Mouse (Mus musculus) liver, embryonic 13.5 days (tissue): Measurements from ENCODE around the gene Dnajc6. TPM values are rescaled to one million over a fixed set of nuclear protein-coding genes. Genes with fewer than 3 reads are reported as not detected.

Source experiments
- ATAC-seq: fragments of 200-750 bp; cut with Nextera tagmentation; 2 replicates; pipeline ENCODE4 v1.8.0; 2017; ENCODE audit warnings: low read depth, mild to moderate bottlenecking, moderate number of reproducible peaks, moderate library complexity
- DNase-seq: peaks from one replicate; pipeline ENCODE4 v3.0.0; 2022
- H3K27ac ChIP-seq: fragments of 300-500 bp; sonication (generic); 2 replicates; pipeline ENCODE4 v1.5.1; 2015; ENCODE audit warnings: moderate library complexity, mild to moderate bottlenecking, inconsistent platforms
- H3K27me3 ChIP-seq: fragments of 300-500 bp; sonication (generic); 2 replicates; pipeline ENCODE4 v1.6.1; 2015; ENCODE audit warnings: mild to moderate bottlenecking, inconsistent platforms
- H3K36me3 ChIP-seq: fragments of 300-500 bp; sonication (generic); 2 replicates; pipeline ENCODE4 v1.6.1; 2015; ENCODE audit warnings: mild to moderate bottlenecking, inconsistent platforms
- H3K4me1 ChIP-seq: fragments of 300-500 bp; sonication (generic); replicated peaks from 2 replicates; pipeline ENCODE4 v1.6.1; 2015; ENCODE audit warnings: inconsistent platforms
- H3K4me2 ChIP-seq: fragments of 300-500 bp; sonication (generic); 2 replicates; pipeline ENCODE4 v1.6.1; 2015; ENCODE audit warnings: inconsistent platforms, mild to moderate bottlenecking, moderate library complexity
- H3K4me3 ChIP-seq: fragments of 300-500 bp; sonication (generic); replicated peaks from 2 replicates; pipeline ENCODE4 v1.5.1; 2015; ENCODE audit warnings: mild to moderate bottlenecking, inconsistent platforms
- H3K9ac ChIP-seq: fragments of 300-500 bp; sonication (generic); 2 replicates; pipeline ENCODE4 v1.6.1; 2015; ENCODE audit warnings: mild to moderate bottlenecking, inconsistent platforms
- H3K9me3 ChIP-seq: fragments of 300-500 bp; sonication (generic); replicated peaks from 2 replicates; pipeline ENCODE4 v1.6.1; 2016; ENCODE audit warnings: inconsistent platforms
- WGBS: fragments of 180-500 bp; shearing (Covaris S2); methylation state at CpG from one replicate; pipeline ENCODE4 v1.1.7; 2015; ENCODE audit not compliant: insufficient replicate concordance; 5-methylcytosine and 5-hydroxymethylcytosine counted together
- polyA plus RNA-seq: library from polyadenylated mRNA; unstranded; fragments of >200 nt; fragmentation: Nextera tagmentation; extraction: Ambion mirVana; gene quantifications from 2 replicates; pipeline ENCODE4 v1.2.1, GENCODE M21; 2015

The Dnajc6 gene
- polyA plus RNA-seq, 1 experiment from 2014 or later, result 0.14 TPM

DNA sequence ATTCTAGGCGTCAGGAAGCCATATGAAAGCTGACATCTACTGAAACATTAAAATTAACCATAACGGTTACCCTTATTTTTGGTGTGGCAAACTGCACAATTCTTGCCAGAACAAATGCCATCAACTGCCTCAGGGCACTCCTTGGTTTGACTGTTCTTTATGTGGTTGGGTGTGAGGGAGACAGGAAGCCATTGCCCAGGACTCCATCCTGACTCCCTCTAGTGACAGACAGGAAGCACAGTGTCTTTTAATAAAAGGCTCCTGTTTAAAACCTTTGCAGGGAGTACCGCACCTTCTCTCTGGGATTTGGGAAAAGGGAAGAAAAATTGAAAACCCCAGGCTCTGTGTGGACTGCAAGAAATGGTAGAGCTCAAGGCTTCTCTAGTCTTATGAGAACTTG lies 30.2 kb upstream of the Dnajc6 start:
- Histone ChIP-seq H3K36me3 (no peaks in the 10 kb centered on the region), H3K27me3 (no peaks in the 10 kb centered on the region), H3K27ac (no peak overlapping the region), H3K4me1 (no peaks in the 10 kb centered on the region), H3K4me3 (no peak overlapping the region), H3K9ac (no peak overlapping the region), H3K4me2 (no peak overlapping the region), H3K9me3 (no peaks in the 10 kb centered on the region)
- no peak for DNase-seq
- ATAC-seq, result no peak
- 74% methylated on average over 3 of the region's 3 CpGs for WGBS

DNA sequence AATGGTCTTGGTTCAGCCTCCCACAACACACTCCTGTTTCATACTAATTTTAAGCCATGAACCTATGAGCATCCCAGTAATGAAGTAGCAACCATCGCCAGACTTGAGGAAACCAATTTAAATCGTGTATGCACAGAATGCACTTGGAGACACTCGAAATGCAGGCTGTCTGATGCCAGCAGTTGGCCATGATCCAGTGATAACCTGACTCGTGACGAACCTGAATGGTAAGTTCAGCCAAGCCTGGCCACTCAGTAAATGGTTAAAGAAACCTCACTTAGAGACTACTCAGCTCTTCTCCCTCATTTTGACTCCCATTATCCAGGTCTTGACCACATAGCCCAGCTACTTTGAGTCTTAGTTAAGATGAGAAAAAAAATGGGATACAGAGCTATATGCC lies 27.2 kb upstream of the Dnajc6 start:
- WGBS, result 67% methylated on average over 5 of the region's 5 CpGs
- no peaks in the 10 kb centered on the region for H3K36me3 ChIP-seq
- no peak for ATAC-seq

GRCm38 (mm10) chr4:101470543-101470942 lies 25.9 kb upstream of the Dnajc6 start:
- Histone ChIP-seq H3K36me3 (no peaks in the 10 kb centered on the region), H3K9me3 (no peaks in the 10 kb centered on the region), H3K9ac (no peak overlapping the region), H3K4me1 (no peaks in the 10 kb centered on the region), H3K27ac (no peak overlapping the region), H3K4me2 (no peak overlapping the region), H3K4me3 (no peak overlapping the region), H3K27me3 (no peaks in the 10 kb centered on the region)
- DNase-seq (no peak), ATAC-seq (no peak)
- WGBS, result 41% methylated on average over 5 of the region's 5 CpGs

More for the DNA sequence above, 27.2 kb upstream of the Dnajc6 start:
- no peak for DNase-seq
- no peaks in the 10 kb centered on the region for H3K9me3 ChIP-seq
- H3K27ac ChIP-seq, result no peak overlapping the region
- no peak overlapping the region for H3K9ac ChIP-seq
- H3K4me2 ChIP-seq, result no peak overlapping the region
- no peaks in the 10 kb centered on the region for H3K27me3 ChIP-seq
- no peak overlapping the region for H3K4me3 ChIP-seq
- no peaks in the 10 kb centered on the region for H3K4me1 ChIP-seq

DNA sequence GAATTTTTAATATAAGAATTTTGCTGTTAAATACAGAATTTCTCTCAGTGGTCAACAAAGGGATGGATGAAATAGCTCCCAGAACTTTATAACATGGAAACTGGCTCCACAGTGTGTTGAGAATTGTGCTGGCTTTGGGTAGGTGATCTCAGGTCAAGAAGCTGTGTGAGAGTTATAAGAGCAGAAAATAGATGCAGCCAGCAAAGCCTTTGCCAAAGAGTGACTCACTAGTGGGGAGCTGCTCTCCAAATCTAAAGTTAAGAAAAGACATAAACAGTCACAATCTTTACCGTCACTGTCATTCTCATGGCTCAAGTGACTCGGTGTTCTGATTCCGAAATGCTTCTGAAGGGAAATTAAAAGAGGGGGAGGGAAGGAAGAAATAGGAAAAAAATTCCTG lies 23.7 kb upstream of the Dnajc6 start:
- Histone ChIP-seq H3K4me1 (no peaks in the 10 kb centered on the region), H3K4me2 (no peak overlapping the region), H3K4me3 (no peak overlapping the region), H3K36me3 (no peaks in the 10 kb centered on the region), H3K9me3 (no peaks in the 10 kb centered on the region), H3K27ac (no peak overlapping the region), H3K9ac (no peak overlapping the region), H3K27me3 (no peaks in the 10 kb centered on the region)
- no peak for DNase-seq
- ATAC-seq, result no peak
- 55% methylated on average over 3 of the region's 3 CpGs for WGBS

DNA sequence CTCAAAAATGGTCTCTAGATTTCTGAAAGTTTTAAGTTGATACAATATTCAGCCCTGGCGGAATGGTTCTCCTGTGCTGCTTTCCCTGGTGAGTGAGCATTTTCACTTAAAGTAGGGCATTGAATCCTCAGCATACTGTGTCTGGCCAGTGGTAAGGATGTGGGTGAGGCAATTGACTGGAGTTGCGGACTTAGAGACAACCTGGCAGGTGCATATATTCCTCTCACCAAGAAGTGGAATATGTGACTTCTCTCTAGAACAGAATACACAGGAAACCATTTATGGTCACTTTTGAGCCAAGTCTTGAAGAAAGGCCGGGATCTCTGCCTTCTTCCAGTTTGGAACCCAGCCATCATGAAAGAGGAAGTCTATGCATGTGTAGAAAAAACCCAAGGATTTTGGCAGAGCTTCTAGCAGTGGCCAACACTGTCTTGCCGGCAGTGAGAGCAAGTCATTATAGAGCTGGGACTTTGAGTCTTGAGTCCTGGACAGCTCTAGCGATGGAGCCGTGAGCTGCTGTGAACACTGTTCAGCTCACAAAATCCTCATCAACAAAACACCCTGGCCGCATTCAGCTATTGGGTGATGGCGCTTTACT lies 6.0 kb upstream of the Dnajc6 start:
- WGBS, result 69% methylated on average over 8 of the region's 8 CpGs
- H3K4me3 ChIP-seq, result no peak overlapping the region
- H3K4me2 ChIP-seq, result no peak overlapping the region
- DNase-seq (no peak), ATAC-seq (no peak)
- H3K4me1 ChIP-seq, result no peaks in the 10 kb centered on the region
- no peak overlapping the region for H3K27ac ChIP-seq
- H3K27me3 ChIP-seq, result peaks cover 11% of the 10 kb centered on the region
- no peaks in the 10 kb centered on the region for H3K36me3 ChIP-seq
- H3K9me3 ChIP-seq, result no peaks in the 10 kb centered on the region
- H3K9ac ChIP-seq, result no peak overlapping the region

- H3K27ac ChIP-seq, result no peak overlapping the region
- H3K36me3 ChIP-seq, result no peaks in the 10 kb centered on the region
- DNase-seq (no peak), ATAC-seq (no peak)
- H3K4me2 ChIP-seq, result no peak overlapping the region
- H3K9me3 ChIP-seq, result no peaks in the 10 kb centered on the region
- H3K9ac ChIP-seq, result no peak overlapping the region
- WGBS, result 57% methylated on average over 6 of the region's 6 CpGs
- H3K4me1 ChIP-seq, result 0 out of 2 replicates have a peak, but pooled peaks cover 1% of the 10 kb centered on the region
- no peak overlapping the region for H3K4me3 ChIP-seq
- peaks cover 24% of the 10 kb centered on the region for H3K27me3 ChIP-seq
Observed at GRCm38 (mm10) chr4:101491704-101492103, 4.7 kb upstream of the Dnajc6 start.

DNA sequence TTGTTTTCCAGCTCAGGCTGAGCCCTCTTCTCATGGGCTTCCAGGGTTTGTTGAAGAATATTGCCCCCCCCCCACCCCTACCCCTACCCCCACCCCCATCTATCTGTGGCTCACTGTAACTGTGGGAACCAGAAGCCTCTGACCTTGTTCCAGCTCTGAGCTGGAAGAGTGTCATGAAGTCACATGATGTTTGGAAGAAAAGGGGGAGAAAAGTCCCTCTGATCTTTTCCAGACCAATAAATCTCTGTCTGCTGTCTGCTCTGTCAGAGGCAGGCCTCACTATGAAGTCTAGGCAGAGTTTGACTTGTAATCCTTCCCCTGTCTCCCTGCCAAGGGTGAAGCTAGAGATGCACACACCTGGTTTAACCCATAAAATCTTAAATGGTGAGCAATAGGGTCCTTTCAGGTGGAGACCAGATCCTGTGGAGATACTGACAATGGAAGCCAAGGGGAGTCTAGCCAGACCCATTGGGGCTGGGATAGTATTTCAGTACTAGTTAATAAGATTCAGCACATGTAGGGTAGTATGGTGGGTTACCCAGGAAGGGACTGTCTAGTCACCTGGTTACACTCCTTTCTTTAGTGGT lies 2.7 kb upstream of the Dnajc6 start:
- Histone ChIP-seq H3K9me3 (no peaks in the 10 kb centered on the region), H3K4me3 (no peak overlapping the region), H3K27ac (no peak overlapping the region), H3K27me3 (peaks cover 42% of the 10 kb centered on the region), H3K9ac (no peak overlapping the region), H3K4me1 (0 out of 2 replicates have a peak, but pooled peaks cover 4% of the 10 kb centered on the region), H3K4me2 (no peak overlapping the region), H3K36me3 (no peaks in the 10 kb centered on the region)
- ATAC-seq, result no peak
- DNase-seq, result no peak

- peaks cover 53% of the 10 kb centered on the region for H3K27me3 ChIP-seq
- H3K4me1 ChIP-seq, result 0 out of 2 replicates have a peak, but pooled peaks cover 4% of the 10 kb centered on the region
- no peak overlapping the region for H3K27ac ChIP-seq
- 1% methylated on average over 28 of the region's 28 CpGs for WGBS
- H3K36me3 ChIP-seq, result no peaks in the 10 kb centered on the region
- H3K4me2 ChIP-seq, result peak overlapping the region; percentile 64
- H3K9ac ChIP-seq, result no peak overlapping the region
- no peaks in the 10 kb centered on the region for H3K9me3 ChIP-seq
- ATAC-seq, result no peak
- H3K4me3 ChIP-seq, result peak overlapping the region; percentile 43
- DNase-seq, result no peak
Observed at GRCm38 (mm10) chr4:101496188-101496533, 287 bp upstream of the Dnajc6 start.

- Histone ChIP-seq H3K4me2 (peak overlapping the region; percentile 64; the same call in 1 of the 2 replicates), H3K27me3 (peaks cover 53% of the 10 kb centered on the region), H3K4me1 (0 out of 2 replicates have a peak, but pooled peaks cover 4% of the 10 kb centered on the region), H3K27ac (no peak overlapping the region), H3K4me3 (peak overlapping the region; percentile 43), H3K9me3 (no peaks in the 10 kb centered on the region), H3K9ac (no peak overlapping the region), H3K36me3 (no peaks in the 10 kb centered on the region)
- 6% methylated on average over 14 of the region's 14 CpGs for WGBS
- no peak for DNase-seq
- ATAC-seq, result no peak
Observed at GRCm38 (mm10) chr4:101497336-101497735, 888 bp downstream of the Dnajc6 start.

- Histone ChIP-seq H3K4me1 (0 out of 2 replicates have a peak, but pooled peaks cover 5% of the 10 kb centered on the region), H3K4me3 (no peak overlapping the region), H3K9ac (no peak overlapping the region), H3K36me3 (no peaks in the 10 kb centered on the region), H3K4me2 (no peak overlapping the region), H3K27ac (no peak overlapping the region), H3K27me3 (peaks cover 28% of the 10 kb centered on the region), H3K9me3 (no peaks in the 10 kb centered on the region)
- DNase-seq, result no peak
- ATAC-seq, result no peak
- WGBS, result 60% methylated on average over 7 of the region's 7 CpGs
Observed at GRCm38 (mm10) chr4:101504470-101505007, 8.1 kb downstream of the Dnajc6 start.

GRCm38 (mm10) chr4:101505966-101506365 lies 9.5 kb downstream of the Dnajc6 start:
- Histone ChIP-seq H3K9ac (no peak overlapping the region), H3K27ac (no peak overlapping the region), H3K27me3 (peaks cover 29% of the 10 kb centered on the region), H3K4me1 (0 out of 2 replicates have a peak, but pooled peaks cover 5% of the 10 kb centered on the region), H3K4me2 (no peak overlapping the region), H3K4me3 (no peak overlapping the region), H3K36me3 (no peaks in the 10 kb centered on the region), H3K9me3 (no peaks in the 10 kb centered on the region)
- no peak for ATAC-seq
- WGBS, result 61% methylated on average over 2 of the region's 2 CpGs
- no peak for DNase-seq

DNA sequence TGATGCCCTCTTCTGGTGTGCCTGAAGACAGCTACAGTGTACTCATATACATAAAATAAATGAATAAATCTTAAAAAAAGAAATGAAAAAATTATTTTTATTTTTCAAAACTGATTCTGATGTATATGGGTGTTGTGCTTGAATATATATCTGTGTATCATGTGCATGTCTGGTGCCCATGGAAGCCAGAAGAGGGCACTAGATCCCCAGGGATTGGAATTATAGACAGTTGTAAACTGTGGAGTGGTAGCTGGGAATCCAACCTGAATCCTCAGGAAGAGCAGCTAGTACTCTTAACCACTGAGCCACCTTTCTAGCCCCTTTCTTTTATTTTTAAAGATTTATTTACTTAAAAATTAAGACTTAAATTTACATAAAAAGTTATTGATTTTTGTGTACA lies 9.9 kb downstream of the Dnajc6 start:
- no peaks in the 10 kb centered on the region for H3K9me3 ChIP-seq
- H3K27ac ChIP-seq, result no peak overlapping the region
- 0 out of 2 replicates have a peak, but pooled peaks cover 5% of the 10 kb centered on the region for H3K4me1 ChIP-seq
- no peak overlapping the region for H3K9ac ChIP-seq
- H3K27me3 ChIP-seq, result peaks cover 29% of the 10 kb centered on the region
- H3K36me3 ChIP-seq, result no peaks in the 10 kb centered on the region
- no peak for ATAC-seq
- no peak overlapping the region for H3K4me2 ChIP-seq
- H3K4me3 ChIP-seq, result no peak overlapping the region
- DNase-seq, result no peak
